Mouse (Mus musculus) cerebellum, adult 2 months (tissue): ENCODE results near the gene Kctd21.

Experiments
- CTCF ChIP-seq: fragments of 200-500 bp; IDR thresholded peaks from 2 replicates; pipeline ENCODE4 v1.5.1; 2011; ENCODE audit warnings: low read depth, mild to moderate bottlenecking, control low read depth, low read length, moderate library complexity, borderline replicate concordance; ENCODE audit not compliant: insufficient read depth
- POLR2A ChIP-seq: fragments of 200-500 bp; IDR thresholded peaks from 2 replicates; pipeline ENCODE4 v1.6.1; 2011; ENCODE audit warnings: low read length, control low read depth, borderline replicate concordance; ENCODE audit not compliant: insufficient read depth

- TF ChIP-seq CTCF (no peak), POLR2A (no peak)
Measured at GRCm38 (mm10) chr7:97312856-97313255, 19.3 kb upstream of the Kctd21 start.
